Mouse (Mus musculus): ENCODE data around the gene Gpr180.

Gpr180 gene

DNA sequence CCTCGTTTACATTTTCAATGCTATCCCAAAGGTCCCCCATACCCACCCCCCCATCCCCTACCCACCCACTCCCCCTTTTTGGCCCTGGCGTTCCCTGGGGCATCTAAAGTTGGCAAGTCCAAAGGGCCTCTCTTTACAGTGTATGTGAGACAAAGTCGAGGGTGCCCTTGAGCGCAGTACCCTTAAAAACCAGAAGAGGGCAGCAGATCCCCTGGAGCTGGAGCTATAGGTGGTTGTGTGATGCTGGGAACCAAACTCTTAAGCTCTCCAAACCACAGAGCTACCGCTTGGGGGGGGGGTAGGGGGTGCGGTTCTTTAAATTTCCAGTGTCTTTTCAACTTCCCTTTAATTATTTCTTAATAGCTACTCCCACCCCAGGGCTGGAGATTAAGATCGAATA, 66.1 kb downstream of the Gpr180 start:
- peak; percentile 87 for DNase-seq (ENCODE audit: low read depth, low spot score)

DNA sequence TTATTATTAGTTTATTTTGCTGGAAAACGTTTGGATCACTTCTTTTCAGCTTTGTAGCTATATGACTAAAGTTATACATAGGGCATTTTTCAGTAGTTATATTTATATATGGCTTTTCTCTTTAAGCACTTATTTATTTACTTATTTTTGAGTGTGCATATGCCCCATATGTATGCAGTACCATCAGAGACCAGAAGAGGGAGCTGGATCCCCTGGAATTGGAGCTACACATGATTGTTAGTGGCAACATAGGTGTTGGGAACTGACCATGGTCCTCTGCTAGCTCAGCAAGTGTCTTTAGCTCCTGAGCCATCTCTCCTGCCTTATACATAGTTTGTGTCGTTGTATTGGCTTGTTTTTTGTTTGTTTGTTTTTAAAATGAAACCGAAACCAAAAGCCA, 70.4 kb downstream of the Gpr180 start:
- DNase-seq (ENCODE audit: low read depth, low spot score), result peak; percentile 85

DNA sequence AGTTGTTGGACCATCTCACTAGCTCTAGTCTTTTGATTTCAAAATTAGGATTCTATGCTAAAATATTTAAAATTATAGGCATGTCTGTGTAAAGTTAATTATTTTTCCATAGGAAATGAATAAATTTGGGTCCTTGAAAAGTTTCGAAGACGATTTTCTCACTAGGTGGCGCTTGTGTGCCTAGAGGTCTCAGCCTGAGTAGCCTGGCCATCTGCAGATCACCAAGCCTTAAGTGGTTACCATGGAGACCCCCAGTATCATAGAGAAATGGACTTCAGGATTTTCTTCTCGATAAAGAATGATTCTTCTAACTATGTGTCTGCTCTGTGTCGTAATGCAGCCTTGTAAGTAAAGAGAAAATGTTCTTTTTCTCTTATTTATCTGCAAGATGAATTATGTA, 72.7 kb downstream of the Gpr180 start:
- peak; percentile 41 for DNase-seq (ENCODE audit: low read depth, low spot score)

GRCm38 (mm10) chr14:118212188-118212804, 75.3 kb downstream of the Gpr180 start:
- no peak for DNase-seq (ENCODE audit: low read depth, low spot score)
